Mouse (Mus musculus) intestine, postnatal 0 days (tissue): Measurements from ENCODE around the gene Poln. TPM values are rescaled to one million over a fixed set of nuclear protein-coding genes. Genes with fewer than 3 reads are reported as not detected.
A peak's percentile ranks its signal among the peaks of the same experiment; 100 is the strongest.

Experiments
- ATAC-seq: fragments of 200-750 bp; cut with Nextera tagmentation; 2 replicates; pipeline ENCODE4 v1.8.0; 2017; ENCODE audit warnings: mild to moderate bottlenecking, moderate TSS enrichment, moderate library complexity
- H3K27ac ChIP-seq: fragments of 300-500 bp; sonication (generic); 2 replicates; pipeline ENCODE4 v1.5.1; 2014; ENCODE audit warnings: mild to moderate bottlenecking, low read depth, low read length, moderate library complexity
- H3K27me3 ChIP-seq: fragments of 300-500 bp; sonication (generic); replicated peaks from 2 replicates; pipeline ENCODE4 v1.6.1; 2014; ENCODE audit warnings: low read length, mixed read lengths; ENCODE audit not compliant: control insufficient read depth, insufficient read depth
- H3K36me3 ChIP-seq: fragments of 300-500 bp; sonication (generic); 2 replicates; pipeline ENCODE4 v1.6.1; 2014; ENCODE audit warnings: mild to moderate bottlenecking, moderate library complexity; ENCODE audit not compliant: control insufficient read depth, insufficient read depth
- H3K4me1 ChIP-seq: fragments of 300-500 bp; sonication (generic); replicated peaks from 2 replicates; pipeline ENCODE4 v1.6.1; 2014; ENCODE audit warnings: antibody characterized with exemption, low read length, mixed read lengths; ENCODE audit not compliant: control insufficient read depth, insufficient read depth
- H3K4me2 ChIP-seq: fragments of 300-500 bp; sonication (generic); replicated peaks from 2 replicates; pipeline ENCODE4 v1.6.1; 2014; ENCODE audit warnings: low read depth, mild to moderate bottlenecking, moderate library complexity
- H3K4me3 ChIP-seq: fragments of 300-500 bp; sonication (generic); 2 replicates; pipeline ENCODE4 v1.5.1; 2014; ENCODE audit warnings: low read depth, low read length
- H3K9ac ChIP-seq: fragments of 300-500 bp; sonication (generic); 2 replicates; pipeline ENCODE4 v1.6.1; 2014; ENCODE audit warnings: mild to moderate bottlenecking, low read depth, low read length
- H3K9me3 ChIP-seq: fragments of 300-500 bp; sonication (generic); 2 replicates; pipeline ENCODE4 v1.6.1; 2016; ENCODE audit warnings: mixed run types; ENCODE audit not compliant: control insufficient read depth
- CTCF ChIP-seq: sonication (generic); IDR thresholded peaks from 2 replicates; pipeline ENCODE4 v1.5.1; 2016; ENCODE audit warnings: low read depth, mild to moderate bottlenecking, control low read depth, antibody characterized with exemption, moderate library complexity
- WGBS: fragments of 180-500 bp; shearing (Covaris S2); extraction: QIAGEN DNeasy Blood & Tissue Kit; methylation state at CpG from one replicate; pipeline ENCODE4 v1.1.7; 2014; 5-methylcytosine and 5-hydroxymethylcytosine counted together
- polyA plus RNA-seq: library from polyadenylated mRNA; unstranded; fragments of >200 nt; fragmentation: Nextera tagmentation; extraction: Ambion mirVana; gene quantifications from 2 replicates; pipeline ENCODE4 v1.2.1, GENCODE M21; 2015

The Poln gene
- polyA plus RNA-seq, 1 experiment from 2014 or later, result not detected

- no peaks in the 10 kb centered on the region for H3K9me3 ChIP-seq
- WGBS, result 75% methylated on average over 7 of the region's 7 CpGs
- ATAC-seq, result no peak
- H3K4me3 ChIP-seq, result no peak overlapping the region
- H3K27me3 ChIP-seq, result no peaks in the 10 kb centered on the region
- no peak overlapping the region for H3K4me2 ChIP-seq
- no peak for TF ChIP-seq CTCF
- no peak overlapping the region for H3K27ac ChIP-seq
- H3K9ac ChIP-seq, result no peak overlapping the region
- H3K36me3 ChIP-seq, result no peaks in the 10 kb centered on the region
- no peaks in the 10 kb centered on the region for H3K4me1 ChIP-seq
These were observed 27.2 kb upstream of the Poln start for GRCm38 (mm10) chr5:34196423-34196822.

DNA sequence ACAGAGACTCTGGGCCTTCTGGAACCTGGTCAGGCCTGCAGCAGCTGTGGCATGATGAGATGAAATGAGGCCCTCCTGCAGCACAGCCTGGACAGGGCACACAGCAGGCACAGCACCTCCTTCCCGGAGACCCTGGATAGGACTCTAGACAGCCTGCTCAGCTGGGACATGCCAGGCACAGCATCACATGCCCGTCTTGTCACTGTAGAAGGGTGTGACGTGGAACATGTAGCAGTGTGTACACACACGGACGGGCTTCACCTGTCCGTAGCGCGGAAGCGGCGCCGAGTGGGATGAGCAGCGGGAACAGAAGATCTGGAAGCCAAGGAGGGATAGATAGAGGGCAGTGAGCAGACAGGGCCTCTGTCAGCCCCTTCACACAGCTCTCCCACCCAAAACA, 26.5 kb upstream of the Poln start:
- WGBS, result 89% methylated on average over 12 of the region's 12 CpGs
- H3K27me3 ChIP-seq, result no peaks in the 10 kb centered on the region
- TF ChIP-seq CTCF, result no peak
- no peak for ATAC-seq
- H3K4me3 ChIP-seq, result no peak overlapping the region
- no peak overlapping the region for H3K4me2 ChIP-seq
- no peaks in the 10 kb centered on the region for H3K36me3 ChIP-seq
- H3K4me1 ChIP-seq, result no peaks in the 10 kb centered on the region
- H3K9me3 ChIP-seq, result no peaks in the 10 kb centered on the region
- no peak overlapping the region for H3K9ac ChIP-seq
- H3K27ac ChIP-seq, result no peak overlapping the region

GRCm38 (mm10) chr5:34194975-34195662, 25.9 kb upstream of the Poln start:
- WGBS, result 73% methylated on average over 6 of the region's 6 CpGs
- Histone ChIP-seq H3K36me3 (no peaks in the 10 kb centered on the region), H3K4me3 (no peak overlapping the region), H3K4me1 (no peaks in the 10 kb centered on the region), H3K27ac (no peak overlapping the region), H3K4me2 (no peak overlapping the region), H3K9ac (no peak overlapping the region), H3K9me3 (no peaks in the 10 kb centered on the region), H3K27me3 (no peaks in the 10 kb centered on the region)
- TF ChIP-seq CTCF, result no peak
- no peak for ATAC-seq

DNA sequence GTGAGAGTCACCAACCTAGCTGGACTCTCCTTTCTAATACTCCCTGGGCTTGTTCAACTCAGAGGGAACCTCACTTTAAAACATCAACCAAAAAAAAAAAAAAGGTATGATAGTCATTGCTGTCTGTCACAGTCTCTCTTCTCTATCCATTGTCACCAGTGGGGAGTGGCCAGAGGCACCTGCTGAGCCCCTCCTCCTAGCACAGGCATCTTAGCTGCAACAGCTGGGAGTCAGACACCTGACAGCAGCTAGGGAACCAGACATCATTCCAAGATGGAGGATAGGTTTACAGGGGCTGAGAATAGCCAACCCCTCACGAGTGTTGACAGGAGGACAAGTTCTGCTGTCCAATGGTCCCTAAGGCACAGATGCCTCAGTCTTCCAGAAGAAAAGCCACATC, 25.2 kb upstream of the Poln start:
- TF ChIP-seq CTCF, result no peak
- H3K9ac ChIP-seq, result no peak overlapping the region
- H3K27ac ChIP-seq, result no peak overlapping the region
- H3K9me3 ChIP-seq, result no peaks in the 10 kb centered on the region
- WGBS, result 47% methylated on average over 1 of the region's 1 CpGs
- no peaks in the 10 kb centered on the region for H3K4me1 ChIP-seq
- no peaks in the 10 kb centered on the region for H3K36me3 ChIP-seq
- no peak for ATAC-seq
- H3K27me3 ChIP-seq, result no peaks in the 10 kb centered on the region
- H3K4me3 ChIP-seq, result no peak overlapping the region
- no peak overlapping the region for H3K4me2 ChIP-seq

- peak; percentile 77 for TF ChIP-seq CTCF
- Histone ChIP-seq H3K27me3 (no peaks in the 10 kb centered on the region), H3K4me3 (no peak overlapping the region), H3K36me3 (no peaks in the 10 kb centered on the region), H3K9ac (no peak overlapping the region), H3K9me3 (no peaks in the 10 kb centered on the region), H3K4me1 (no peaks in the 10 kb centered on the region; the same call in none of the 2 replicates), H3K4me2 (no peak overlapping the region), H3K27ac (no peak overlapping the region)
- WGBS, result 76% methylated on average over 4 of the region's 4 CpGs
- ATAC-seq, result no peak
These were observed 22.6 kb upstream of the Poln start for GRCm38 (mm10) chr5:34191843-34192242.

GRCm38 (mm10) chr5:34191021-34191420, 21.8 kb upstream of the Poln start:
- Histone ChIP-seq H3K36me3 (no peaks in the 10 kb centered on the region), H3K4me1 (no peaks in the 10 kb centered on the region; the same call in none of the 2 replicates), H3K27ac (no peak overlapping the region), H3K4me2 (no peak overlapping the region), H3K9me3 (no peaks in the 10 kb centered on the region), H3K4me3 (no peak overlapping the region), H3K27me3 (no peaks in the 10 kb centered on the region), H3K9ac (no peak overlapping the region)
- 57% methylated on average over 4 of the region's 4 CpGs for WGBS
- ATAC-seq, result no peak
- TF ChIP-seq CTCF, result no peak

DNA sequence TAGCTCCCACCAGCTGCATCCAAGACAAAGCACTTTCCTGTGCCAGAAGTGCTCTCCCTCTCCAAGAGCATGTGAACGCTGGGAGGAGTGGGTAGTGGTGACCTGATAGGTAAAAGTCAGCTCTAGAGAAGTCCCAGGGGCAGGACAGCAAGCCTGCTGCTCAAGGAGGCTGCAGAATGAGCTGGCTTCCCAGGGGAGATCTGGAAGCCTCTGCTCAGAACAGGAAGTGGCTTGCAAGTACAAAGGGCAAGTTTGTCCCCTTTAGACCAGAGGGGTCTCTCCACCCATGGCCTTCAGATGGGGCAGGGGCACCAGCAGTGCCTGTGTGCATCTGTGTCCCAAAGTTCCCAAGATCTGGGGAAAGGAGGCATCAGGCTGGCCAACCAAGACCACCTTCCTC, 20.3 kb upstream of the Poln start:
- no peak for ATAC-seq
- Histone ChIP-seq H3K27me3 (no peaks in the 10 kb centered on the region), H3K27ac (no peak overlapping the region), H3K4me3 (no peak overlapping the region), H3K36me3 (no peaks in the 10 kb centered on the region; the same call in 1 of the 2 replicates), H3K4me1 (peaks cover 4% of the 10 kb centered on the region), H3K4me2 (no peak overlapping the region), H3K9me3 (no peaks in the 10 kb centered on the region), H3K9ac (no peak overlapping the region)
- no peak for TF ChIP-seq CTCF
- 54% methylated on average over 1 of the region's 1 CpGs for WGBS
